Mouse (Mus musculus): ENCODE measurements around the gene Tmem135.

DNA sequence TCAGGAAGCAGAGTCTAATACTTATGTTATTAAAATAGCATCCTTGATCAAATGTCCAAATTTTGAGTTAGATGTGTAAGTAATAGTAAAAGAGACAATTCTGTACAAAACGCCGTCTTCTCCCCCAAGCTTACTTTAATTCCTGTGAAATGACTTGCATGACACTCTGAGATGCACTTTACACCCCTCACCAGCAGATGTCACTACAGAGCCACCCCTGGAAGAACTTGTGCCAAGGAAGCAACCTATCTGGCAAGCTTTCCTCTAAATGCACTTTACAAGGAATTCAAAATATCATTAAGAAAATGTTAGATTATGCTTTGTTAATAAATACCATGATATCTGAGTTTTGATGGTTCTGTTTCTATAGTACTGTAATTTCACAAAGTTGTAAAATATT is 235.4 kb downstream of the Tmem135 start:
- TF ChIP-seq POLR2AphosphoS2 (IDR thresholded peaks at IDR 0.05; ENCODE audit: insufficient read length, low read depth) (no peak), POLR2A (IDR thresholded peaks at IDR 0.05; ENCODE audit: insufficient read length, low read depth) (no peak), TCF12 (IDR thresholded peaks at IDR 0.05; ENCODE audit: insufficient read depth, poor library complexity, severe bottlenecking) (no peak), USF1 (IDR thresholded peaks at IDR 0.05; ENCODE audit: low read depth) (no peak), MYOD1 (IDR thresholded peaks at IDR 0.05; ENCODE audit: control insufficient read depth in 1 of 3, insufficient read length in 2 of 3, low read depth in 2 of 3) (no peak), REST (IDR thresholded peaks at IDR 0.05; ENCODE audit: insufficient read depth, insufficient read length) (no peak), E2F4 (IDR thresholded peaks at IDR 0.05; ENCODE audit: insufficient read depth) (no peak)
